Mouse (Mus musculus) embryo, embryonic 11.5 days (tissue): ENCODE measurements around the gene Tnrc6b.

Experiments used
- DNase-seq: peaks from one replicate; pipeline ENCODE4 v3.0.0-alpha.2; 2012; ENCODE audit warnings: low read depth, low spot score

Tnrc6b gene

DNA sequence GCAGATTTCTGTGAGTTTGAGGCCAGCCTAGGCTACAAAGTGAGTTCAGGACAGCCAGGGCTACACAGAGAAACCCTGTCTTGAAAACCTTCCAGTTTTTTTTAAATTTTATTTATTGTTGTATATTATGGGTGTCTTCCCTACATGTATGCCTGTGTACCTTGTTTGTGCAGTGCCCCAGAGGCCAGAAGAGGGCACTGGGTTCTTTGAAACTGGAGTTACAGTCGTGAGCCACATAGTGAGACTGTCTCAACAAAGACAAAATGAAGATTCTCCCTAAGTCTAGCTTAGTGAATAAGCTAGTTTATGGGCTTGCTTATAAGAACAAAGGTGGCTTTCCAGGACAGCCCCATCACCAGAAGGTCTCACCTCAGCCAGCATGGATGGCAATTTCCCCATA lies 25.4 kb downstream of the Tnrc6b start:
- DNase-seq, result no peak

DNA sequence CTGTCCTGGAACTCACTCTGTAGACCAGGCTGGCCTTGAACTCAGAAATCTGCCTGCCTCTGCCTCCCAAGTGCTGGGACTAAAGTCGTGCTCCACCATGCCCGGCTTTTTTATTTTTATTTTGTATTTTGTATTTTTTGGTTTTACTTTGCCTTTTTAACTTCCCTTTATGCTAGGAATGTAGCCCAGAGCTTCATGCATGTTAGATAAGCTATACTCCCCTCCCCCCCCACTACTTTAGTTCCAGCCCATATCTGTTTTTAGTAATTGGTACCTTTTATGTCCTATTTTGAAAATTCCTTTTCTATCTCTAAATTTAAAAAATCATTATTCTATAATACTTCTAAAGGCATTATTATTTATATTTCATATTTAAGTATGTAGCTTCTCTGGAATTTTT lies 27.1 kb downstream of the Tnrc6b start:
- no peak for DNase-seq

DNA sequence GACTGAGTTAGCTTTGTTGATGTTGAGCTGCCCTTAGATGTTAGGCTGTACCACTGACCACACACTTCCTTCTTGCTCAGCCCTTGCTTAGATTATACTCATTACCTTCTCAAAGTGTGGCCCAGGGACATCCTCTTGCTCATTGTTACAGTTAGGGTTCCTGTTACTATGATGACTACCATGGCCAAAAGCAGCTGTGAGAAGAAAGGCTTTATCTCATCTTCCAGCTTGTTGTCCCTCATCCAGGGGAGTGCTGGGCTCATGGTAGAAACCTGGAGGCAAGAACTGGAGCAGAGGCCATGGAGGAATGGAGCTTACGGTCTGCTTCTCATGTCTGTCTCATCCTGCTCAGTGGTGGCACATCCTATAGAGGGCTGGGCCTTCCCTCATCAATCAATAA lies 28.9 kb downstream of the Tnrc6b start:
- no peak for DNase-seq

DNA sequence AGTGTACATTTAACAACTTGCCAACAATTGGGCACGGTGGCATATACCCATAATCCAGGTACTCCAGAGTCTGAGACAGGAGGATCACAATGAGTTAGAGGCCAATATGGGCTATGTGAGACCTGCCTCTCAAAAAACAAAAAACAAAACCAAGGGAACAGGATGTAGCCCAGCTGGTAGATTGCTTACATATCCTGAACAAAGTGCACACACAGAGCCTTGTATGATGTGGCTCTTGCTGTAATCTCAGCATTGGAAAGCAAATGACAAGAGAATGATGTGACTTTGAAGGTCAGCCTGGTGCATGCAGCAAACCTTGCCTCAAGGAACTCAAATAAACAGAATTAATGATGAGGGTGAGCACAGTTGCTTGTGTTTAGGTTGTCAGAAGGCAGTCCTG lies 30.7 kb downstream of the Tnrc6b start:
- no peak for DNase-seq

DNA sequence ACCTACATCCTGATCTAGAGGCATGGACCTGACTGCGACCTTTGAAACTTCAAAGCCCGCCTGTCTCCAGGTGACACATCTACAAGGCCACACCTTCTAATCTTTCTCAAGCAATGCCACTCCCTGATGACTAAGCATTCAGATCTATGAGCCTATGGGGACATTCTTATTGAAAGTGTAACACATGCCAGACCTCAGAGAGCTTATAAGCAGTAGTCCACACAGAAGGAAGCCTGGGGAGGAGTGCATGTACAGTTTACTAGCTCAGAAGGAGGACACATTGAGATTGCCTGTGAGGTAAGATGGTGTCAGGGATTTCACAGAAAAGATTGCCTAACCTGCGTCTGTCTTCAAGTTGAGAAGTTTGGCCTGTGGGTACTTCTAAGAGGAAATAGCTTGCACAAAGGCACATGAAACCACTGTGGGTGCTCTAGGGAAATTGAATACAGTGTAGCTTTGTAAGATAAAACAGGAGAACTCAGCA lies 31.9 kb downstream of the Tnrc6b start:
- DNase-seq, result no peak

DNA sequence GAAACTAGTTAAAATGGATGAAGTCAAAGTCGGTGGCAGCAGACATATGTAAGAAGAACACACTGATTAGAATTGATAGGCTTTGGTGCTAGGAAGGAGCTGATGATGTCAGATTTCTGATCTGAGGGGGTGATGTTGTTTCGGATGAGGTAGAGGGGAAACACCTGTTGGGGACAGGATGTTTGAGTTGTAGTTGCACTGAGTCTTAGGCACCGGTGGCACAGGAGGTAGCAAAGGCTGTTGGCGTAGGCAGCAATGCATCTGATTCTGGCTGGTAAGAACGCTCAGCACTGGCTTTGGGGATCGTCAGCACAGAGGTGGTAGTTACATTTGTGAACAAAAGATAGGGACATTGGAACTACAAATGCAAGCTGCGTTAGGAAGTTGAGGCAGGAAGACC lies 32.5 kb downstream of the Tnrc6b start:
- DNase-seq, result no peak

DNA sequence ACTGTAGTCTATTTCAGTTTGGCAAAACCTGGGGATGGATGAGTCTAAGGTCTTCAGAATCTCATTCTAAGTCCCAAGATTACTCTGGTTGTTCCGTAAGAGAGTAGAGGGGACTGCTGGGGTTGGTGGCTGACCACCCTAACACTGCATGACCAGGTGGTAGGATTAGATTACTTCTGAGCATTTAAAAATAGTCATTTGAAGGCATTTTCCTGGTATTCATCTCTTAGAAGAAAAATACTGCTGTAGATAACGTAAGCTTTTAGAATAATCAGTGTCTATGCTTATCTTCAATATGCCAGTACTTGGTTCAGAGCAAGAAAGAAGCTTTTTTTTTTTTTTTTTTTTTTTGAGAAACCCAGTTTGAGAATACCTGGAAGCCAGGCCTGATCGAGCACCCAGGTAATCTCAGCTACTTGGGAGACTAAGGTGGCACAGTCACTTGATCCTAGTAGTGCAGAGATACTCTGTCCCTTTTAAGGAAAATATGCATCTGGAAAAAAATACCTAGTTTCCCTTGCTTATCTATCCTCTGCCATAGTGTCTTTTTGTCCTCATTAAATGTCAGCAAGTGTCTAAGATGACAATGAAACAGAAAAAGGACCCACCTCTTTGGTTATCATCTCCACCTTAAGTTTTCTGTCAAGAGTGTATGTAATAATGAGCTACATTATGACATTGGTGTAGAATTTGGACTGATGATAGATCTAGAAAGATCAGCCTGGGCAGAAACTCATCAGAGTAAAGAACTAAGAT lies 33.7 kb downstream of the Tnrc6b start:
- DNase-seq, result no peak

DNA sequence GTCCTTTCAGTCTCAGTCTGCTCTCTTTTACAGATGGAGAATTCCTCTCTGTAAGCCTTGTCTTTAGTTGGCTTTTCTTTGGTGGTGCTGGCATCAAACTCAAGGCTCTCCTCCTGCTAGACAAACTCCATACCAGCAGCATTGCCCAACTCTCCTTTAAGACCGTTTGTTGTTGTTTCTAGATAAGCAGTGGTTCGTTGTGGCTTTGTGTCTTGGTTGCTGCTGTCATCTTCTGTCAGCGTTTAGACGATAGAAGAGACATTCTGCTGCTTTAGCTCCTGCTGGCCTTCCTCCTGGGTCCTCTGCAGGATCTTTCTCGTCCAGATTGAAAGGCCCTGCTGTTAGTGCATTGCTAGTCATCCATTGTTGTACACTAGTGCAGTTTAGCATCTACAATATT lies 37.9 kb downstream of the Tnrc6b start:
- DNase-seq, result no peak

DNA sequence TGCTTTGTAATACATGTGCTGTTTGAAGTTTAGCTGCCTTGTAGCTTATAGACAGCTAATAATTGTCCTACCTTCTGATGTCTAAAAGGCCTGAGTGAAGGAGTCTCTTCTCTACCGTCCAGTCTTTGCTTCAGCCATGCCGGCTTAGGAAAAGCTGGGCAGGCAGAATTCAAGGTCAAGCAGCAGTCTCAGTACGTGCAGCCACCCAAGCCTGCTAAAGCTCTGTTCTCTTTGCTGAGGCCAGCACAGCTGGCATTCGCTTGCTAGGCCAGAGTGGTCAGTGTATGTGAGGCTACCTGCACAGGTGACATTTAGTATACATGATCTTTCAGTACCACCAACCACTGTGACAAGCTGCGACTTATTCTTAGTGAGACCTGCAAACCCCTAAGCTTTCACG lies 42.2 kb downstream of the Tnrc6b start:
- no peak for DNase-seq

DNA sequence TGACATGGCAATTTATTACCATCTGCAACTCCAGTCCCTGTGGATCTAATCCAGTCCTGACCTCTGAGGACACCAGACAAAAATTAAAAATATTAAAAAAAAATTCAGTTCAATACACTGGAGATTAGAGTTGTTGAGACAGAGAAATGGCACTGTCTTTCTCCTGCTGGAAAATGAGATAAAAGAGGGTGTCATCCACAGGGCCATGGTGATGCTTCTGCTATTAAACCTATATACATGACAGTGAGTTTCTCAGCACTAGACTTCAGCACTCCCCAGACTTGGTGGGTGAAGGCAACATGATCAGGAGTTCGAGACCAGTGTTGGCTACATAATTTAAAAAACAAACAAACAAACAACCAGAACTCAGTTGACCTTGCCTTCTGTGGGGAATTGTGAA lies 43.0 kb downstream of the Tnrc6b start:
- no peak for DNase-seq

DNA sequence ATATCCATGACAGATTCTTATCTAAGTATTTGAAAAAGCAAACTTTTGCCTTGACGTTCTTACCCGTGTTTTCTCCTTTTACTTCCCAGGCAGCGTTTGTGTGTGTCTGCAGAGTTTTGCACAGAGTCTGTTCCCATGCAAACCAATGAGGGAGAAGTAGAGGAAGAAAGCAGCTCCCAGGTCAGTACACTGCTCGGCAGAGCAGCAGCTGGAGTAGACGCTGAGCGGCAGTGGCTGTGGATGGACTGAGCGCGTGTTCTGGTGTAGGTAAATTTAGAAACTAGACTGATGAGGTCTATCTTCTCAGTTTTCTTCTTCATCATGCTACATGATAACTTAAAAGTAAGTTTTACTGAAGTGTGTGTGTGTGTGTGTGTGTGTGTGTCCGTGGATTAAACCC lies 48.3 kb downstream of the Tnrc6b start:
- no peak for DNase-seq

DNA sequence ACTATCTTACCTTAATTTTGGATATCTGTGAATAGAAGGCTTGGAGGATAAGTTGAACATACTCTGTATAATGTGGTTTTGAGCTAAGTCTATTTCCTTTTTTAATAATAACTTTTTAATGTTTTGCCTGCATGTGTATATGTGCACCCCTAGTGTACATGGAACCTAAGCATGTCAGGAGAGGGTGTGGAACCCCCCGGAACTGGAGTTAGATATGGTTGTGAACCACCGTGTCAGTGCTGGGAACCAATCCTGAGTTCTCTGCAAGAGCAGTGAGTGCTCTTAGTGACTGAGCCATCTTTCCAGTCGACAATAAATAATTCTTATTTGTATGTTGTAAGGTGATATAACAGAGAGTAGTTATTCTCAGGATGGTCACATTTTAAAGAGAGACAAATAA lies 49.4 kb downstream of the Tnrc6b start:
- no peak for DNase-seq

DNA sequence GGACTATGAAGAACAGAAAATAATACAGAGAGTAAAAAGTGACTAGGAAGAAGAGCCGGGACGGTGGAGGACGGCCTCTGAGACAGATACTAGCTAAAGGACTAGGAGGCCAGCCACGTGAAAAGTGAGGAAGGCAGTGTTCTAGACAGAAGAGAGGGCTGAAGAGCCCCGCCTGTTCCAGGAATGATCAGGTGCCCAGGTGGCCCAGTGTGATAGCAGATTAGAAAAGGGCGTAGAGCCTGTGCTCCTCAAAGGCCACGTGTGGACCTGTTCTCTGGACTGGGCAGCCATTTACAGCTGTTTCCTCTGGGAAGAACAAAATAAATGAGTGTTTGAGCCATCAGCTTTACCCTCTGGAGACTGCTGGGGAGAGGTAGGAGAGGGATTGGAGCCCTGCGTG lies 49.8 kb downstream of the Tnrc6b start:
- DNase-seq, result no peak

DNA sequence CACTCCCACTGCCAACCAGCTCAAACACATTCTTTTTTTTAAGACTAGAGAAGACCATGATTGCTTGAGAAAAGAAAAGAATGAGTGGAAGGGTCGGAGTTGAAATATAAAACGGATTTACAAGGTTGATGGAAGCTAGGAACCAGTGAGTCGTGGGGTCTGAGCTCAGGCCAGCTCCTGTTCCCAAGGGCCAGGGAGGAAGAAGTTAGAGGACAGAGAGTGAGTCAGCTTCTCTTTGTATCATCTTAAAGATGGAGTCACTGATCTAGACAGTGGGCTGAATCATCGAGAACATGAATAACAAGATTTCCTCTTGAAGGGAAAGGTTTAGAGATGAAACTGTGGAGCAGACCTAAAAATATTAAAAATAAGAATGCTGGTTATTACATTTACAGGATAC lies 51.5 kb downstream of the Tnrc6b start:
- no peak for DNase-seq

DNA sequence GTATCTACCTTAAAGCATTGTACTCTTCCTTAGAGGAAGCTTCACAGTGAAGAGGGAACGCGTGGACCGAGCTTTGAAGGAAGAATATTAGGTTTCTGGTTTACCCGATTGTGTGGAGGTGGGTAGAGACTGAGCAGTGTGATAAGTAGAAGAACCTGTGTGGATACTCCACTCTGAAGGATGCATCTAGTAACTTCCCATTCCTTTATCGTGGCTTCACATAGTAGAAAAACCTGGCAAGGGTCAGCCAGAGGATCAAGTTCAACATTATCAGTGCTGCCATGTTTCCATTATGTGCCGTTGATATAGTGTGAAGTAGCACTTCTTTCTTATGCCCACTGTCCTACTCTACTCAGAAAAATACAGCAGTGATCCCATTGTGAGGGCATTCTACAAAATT lies 53.6 kb downstream of the Tnrc6b start:
- DNase-seq, result no peak

DNA sequence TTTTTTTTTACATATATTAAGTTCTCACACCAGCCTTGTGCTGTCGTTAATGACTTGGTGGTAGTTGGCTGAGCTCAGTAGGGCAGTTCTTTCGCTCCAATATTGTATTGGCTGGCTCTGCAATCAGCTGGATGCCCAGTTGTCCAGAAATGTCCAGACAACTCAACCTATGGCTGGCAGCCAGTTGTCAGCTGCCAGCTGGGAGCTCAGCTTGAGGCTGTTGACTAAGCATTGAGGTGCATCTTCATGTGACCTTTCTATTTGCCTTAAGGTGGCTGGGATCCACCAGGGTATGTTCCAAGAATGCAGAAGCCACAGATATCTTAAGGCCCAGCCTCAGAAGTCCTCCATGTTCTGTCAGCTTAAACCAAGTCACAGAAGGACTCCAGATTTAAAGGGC lies 54.3 kb downstream of the Tnrc6b start:
- DNase-seq, result no peak

DNA sequence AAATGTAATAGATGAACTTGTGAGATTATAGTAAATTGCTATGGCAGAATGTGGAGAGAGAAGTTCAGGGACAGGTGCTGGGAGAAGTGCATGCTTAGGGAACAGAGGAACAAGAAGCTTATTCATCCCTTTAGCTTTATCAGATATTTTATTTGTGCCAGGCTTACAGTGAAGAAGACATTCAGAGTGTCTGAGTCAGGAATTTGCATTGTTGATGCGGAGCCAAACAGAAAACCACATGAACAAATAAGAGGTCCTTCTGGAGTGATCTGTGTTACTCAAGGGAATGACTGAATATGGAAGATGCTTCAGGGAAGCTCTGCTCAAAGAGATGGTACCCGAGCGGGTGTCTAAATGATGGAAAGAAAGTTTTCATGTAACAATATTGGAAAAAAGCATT lies 57.1 kb downstream of the Tnrc6b start:
- DNase-seq, result no peak

DNA sequence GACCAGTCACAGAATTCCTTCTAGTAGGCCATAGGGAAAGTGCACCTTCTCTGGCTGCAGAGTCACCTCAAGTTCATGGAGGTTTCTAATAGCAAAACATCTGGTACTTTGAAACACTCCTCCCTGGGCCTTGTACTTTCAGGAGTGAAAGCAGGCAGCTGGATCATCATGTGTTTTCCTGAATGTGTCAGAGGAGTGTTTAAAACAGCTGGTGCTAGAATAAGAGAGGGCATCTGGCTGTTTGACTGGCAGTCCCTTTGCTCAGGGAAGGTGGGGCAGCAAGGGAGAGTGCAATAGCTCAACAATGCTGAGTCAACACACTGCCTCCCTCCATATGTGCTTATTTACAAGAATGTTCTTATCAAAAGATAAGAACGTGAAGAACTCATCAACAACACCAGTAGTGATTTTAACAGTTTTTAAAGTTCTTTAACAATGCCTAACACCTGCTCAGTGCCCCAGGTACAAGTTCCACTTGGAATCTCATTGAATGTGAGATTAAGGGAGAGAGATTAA lies 60.9 kb downstream of the Tnrc6b start:
- DNase-seq, result no peak

DNA sequence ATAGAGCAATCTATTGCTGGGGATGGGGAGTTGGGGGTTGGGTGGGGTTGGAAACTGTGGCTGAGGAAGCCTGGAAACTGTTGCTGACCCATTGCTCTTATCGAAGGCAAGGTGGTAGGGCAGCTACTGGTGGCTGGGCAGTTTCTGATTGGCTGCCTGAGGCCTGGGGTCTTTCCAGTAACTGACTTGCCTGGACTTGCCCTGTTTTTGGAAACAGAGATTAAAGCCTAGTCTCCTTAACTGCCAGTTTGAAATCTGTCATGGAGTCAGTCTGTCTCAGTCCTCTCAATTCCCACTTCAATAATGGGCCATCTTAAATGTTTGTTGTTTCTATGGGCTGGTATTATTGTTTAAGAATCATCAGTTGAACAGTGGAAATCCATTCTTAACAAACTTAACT lies 63.6 kb downstream of the Tnrc6b start:
- DNase-seq, result no peak

DNA sequence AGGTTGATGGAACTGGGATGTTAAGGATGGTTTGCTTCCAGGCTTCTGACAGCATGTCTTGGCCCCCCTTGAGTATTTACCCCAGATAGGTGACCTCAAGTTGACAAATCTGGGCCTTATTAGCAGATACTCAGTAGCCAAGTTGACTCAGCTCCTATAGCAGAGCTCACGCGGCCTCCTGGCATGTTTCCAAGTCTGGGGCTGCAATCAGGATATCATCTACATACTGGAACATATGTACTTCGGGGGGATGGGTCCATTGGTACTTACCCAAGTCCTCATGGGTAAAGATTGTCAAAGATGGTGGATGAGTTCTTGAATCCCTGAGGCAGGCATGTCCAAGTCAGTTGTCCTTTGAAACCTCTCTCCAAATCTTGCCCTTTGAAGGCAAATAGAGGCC lies 67.9 kb downstream of the Tnrc6b start:
- no peak for DNase-seq

DNA sequence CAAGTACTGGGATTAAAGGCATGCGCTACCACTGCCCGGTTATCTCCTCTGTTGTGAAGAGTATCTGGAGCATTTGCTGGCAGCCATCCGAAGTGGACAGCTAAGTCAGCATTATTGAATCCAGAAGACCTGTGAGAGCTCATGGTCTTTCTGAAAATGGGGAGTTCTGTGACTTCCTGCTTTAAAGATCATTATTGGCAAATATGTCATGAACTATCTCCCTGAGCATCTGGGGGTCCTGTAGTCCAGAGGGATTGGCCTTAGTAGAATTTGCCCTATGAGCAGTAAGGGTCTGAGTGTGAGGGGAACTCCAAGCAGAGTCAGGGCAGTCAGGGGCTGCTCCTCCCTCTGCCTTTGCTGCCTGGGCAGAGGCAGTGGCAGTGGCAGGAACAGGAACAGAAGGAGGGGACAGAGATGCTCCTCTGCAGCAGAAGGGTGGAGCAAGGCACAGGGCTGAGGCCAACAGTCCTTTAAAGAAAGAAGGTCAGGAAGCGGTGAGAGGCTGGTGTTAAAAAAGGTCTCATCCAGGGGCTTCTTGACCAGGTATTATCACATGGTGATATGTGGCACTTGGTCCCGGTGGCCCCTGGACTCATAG lies 69.1 kb downstream of the Tnrc6b start:
- DNase-seq, result no peak

DNA sequence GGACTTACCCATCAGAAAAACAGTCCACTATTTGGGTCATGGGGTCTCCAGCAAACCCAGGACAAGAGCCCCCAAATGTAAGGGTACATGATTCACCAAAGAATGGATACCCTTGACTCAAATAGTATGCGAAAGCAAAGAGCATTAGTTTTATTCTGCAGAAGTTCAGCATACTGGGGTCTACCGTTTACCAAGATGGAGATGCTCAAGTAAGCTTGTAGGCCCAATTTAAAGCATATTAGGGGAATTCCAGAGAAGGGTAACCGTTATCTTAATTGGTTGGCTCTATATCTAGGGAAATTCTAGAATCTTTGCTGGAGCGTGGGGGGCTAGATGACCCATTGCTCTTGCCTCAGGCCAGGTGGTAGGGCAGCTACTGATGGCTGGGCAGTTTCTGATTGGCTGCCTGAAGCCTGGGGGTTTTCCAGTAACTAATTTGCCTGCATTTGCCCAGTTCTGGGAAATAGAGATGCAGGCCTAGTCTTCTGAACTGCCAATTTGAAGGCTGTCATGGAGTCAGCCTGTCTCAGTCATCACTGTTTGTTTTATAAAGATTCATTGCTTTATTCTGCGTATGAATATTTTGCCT lies 70.2 kb downstream of the Tnrc6b start:
- no peak for DNase-seq

DNA sequence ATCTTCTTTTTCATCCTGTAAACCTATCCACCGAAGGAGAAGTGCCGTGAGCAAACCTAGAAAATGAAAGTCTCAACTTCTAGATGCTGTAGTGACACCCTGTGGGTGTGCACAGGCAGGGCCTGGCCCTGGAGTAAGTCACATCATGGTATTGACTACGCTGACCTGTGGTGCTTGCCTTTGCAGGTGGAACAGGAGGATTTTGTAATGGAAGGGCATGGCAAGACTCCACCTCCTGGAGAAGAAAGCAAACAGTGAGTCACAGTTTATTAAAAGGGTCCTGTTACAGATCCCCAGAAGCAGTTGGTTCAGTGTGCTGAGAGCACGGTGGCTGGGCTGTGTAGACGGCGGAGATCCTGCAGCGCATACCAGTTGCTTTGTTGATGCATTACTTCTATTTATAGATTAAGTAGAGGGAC lies 73.4 kb downstream of the Tnrc6b start:
- DNase-seq, result no peak
